Mouse (Mus musculus) lung, postnatal 4 days (tissue): ENCODE measurements at regions not wholly inside any gene's neighbourhood (a gene's known extent, or its start where the extent isn't known, plus 50 kb on each side); places are given as distances from the start of the nearest gene placed in this dataset.
A peak's percentile ranks its signal among the peaks of the same experiment; 100 is the strongest.
"Not testable (repeated sequence)": the region's sequence is repeated elsewhere in the genome, so short reads cannot be mapped to it uniquely, and the experiment has no call there.

Source experiments
- DNase-seq, 2 experiments: peaks; one replicate each; pipeline ENCODE4 v3.0.0; 2021

DNA sequence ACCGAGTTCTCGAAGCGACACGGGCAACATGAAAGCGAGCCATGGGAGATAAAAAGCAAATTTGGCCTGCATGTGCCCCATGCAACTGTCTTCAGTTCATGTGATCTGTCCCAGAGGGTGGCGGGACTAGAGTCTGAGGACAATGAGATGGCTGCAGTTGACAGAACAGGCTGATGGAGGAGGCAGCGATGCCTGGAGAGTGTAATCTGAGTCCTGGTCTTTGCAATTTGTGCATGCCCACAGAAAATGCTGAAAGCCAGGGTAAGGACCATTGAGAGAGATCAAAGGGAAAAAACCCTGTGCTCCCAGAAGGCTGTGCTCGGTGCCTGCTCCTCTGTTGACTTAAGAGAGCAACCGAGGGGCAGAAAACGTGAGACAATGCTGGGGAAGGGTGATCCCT, 624.8 kb upstream of the BB014433 start:
- no peak for DNase-seq

GRCm38 (mm10) chr8:15670298-15670697, 624.4 kb upstream of the BB014433 start:
- DNase-seq = no peak

- DNase-seq = no peak
These were observed 623.6 kb upstream of the BB014433 start for GRCm38 (mm10) chr8:15669515-15669914.

DNA sequence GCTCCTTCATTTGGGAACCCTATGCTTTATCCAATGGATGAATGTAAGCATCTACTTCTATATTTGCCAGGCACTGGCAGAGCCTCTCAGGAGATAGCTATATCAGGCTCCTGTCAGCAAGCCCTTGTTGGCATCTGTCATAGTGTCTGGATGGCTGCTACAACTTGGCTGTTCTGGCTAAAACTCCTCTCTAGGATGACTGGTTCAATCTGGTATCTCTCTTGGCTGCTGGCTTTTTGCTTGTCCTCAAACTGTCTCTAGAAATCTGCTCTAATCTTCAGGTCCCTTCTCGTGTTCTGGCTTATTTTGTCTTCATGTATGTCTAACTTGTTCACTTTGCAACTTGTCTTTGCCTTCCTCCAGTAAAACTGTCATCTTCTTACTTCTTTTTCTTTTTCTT, 614.7 kb upstream of the BB014433 start:
- DNase-seq = no peak

DNA sequence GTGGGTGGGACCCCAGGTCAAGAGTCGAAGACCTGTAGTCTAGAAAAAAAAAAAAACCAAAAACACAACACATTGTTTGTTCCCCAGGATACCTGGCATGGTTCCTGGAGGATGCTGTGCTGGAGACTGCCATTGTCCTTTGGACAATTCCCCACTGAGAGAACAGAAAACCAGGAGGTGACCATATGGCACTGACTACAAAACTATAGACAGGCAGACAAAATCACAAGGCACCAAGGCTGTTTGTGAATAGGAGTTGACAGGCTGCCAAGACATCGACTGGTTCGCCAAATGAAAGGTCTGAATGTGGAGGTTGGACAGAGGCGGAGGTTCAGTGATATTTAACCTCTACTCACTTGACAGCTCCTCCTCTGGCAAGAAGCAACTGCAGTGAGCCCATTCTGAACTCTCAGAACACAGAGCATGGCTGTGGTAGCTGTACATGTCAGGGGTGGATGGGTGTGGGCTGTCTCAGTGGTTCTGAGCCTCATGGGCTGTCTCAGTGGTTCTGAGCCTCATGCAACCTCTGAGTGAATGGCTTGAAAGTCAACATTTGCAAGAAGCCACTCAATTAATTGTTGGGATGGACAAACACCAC, 589.0 kb upstream of the BB014433 start:
- DNase-seq = no peak

- no peak for DNase-seq
These were observed 582.7 kb upstream of the BB014433 start for GRCm38 (mm10) chr8:15628584-15628983.

DNA sequence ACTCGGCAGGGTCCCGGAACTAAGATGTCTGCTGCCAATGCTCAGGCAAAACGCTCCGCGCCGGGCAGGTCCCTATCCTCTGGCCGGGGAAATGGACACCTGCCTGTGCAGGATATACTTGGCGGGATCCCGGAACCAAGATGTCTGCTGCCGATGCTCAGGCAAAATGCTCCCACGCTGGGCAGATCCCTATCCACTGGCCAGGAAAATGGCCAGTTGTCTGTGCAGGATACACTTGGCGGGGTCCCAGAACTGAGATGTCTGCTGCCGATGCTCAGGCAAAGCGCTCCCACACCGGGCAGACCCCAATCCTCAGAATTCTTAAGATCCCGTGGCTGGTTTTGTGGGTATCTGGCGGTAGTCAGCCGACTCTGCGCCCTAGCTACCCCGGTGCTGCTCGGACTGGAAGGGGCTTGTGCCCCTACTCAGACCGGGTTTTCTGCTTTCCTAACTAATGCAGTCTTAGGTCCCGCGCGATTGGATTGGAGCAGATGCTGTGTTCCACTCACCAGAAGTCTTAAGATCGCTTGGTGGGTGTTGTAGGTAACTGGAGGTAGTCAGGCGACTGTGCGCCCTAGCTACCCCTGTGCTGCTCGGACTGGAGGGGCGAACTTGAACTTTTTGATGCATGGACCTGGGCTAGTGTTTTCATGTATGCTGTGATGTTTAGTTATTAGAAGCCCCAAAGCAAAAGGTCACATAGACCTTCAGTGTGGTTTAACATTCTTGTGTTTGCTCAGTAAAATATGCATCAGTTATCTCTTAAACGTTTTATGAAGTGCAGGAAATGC, 577.9 kb upstream of the BB014433 start:
- not testable (repeated sequence) for DNase-seq

DNA sequence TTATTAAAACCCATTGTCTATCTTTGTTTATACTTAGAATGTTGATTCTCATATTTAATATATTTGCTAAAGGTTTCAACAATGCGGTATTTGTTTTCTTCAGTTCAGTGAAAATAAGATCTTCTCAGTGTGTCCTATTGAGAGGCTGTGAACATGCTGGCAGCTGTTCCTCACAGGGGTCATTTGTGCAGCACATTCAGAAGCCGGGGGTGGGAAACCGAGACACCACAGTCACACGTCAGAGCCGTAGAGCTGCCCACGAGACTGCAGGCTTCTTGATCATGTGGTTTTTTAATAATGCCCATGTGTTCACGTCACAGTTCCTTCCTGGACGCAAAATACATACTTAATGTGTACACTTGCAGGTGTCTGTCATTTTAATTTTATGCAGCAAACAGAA, 564.3 kb upstream of the BB014433 start:
- DNase-seq = no peak

DNA sequence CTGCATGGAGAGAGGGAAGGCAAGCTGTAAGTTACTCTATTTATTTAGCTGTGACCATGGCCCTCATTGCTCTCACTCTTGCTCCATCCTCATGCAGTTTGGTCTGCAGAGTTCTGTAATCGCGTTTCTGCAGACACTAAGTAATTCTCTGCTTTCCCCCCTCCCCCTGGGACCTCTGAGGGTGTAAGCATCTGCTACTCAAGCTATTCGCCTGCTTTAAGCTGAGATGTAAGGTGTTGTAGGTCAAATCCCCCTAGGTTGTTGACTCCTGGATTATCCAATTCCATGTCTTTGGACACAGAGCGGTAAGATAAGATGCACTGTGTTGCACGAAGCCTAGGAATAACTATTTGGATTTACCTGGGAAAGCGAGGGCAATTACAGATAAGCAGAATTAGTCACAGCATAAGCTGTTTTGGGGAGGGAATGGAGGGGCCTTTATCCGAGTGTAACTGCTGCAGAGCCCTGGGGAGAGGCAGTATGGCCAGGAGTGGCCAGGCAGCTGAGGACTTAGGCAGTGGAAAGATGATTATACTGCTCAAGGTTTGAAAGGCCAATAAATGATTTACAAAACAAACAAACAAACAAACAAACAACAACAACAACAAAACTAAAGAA, 561.8 kb upstream of the BB014433 start:
- DNase-seq = no peak

GRCm38 (mm10) chr8:15601531-15601930, 555.7 kb upstream of the BB014433 start:
- peak in 1 of 2 experiments; percentile 19 for DNase-seq

- DNase-seq = no peak
These were observed 547.2 kb upstream of the BB014433 start for GRCm38 (mm10) chr8:15593106-15593505.

- DNase-seq = no peak
These were observed 537.9 kb upstream of the BB014433 start for GRCm38 (mm10) chr8:15583782-15584181.

DNA sequence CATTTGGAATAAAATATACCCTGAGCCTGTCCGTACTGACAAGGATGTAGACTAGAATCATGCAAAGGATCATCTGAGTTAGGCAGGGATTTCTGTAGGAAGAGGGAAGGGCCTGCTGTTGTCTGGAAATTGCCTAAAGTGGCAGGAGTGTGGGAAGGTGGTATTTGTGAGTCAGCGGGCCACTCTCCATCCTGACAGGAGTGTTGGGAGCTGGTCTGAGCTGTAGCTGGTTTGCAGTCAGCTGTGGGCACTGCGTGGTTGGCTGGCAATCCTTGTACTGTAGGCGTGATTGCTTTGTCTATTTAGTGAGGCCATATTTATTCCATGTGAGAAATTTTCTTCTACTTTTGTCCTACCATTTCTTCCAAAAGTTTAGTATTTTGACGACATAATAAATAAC, 524.2 kb upstream of the BB014433 start:
- no peak for DNase-seq

- DNase-seq = no peak
These were observed 521.9 kb upstream of the BB014433 start for GRCm38 (mm10) chr8:15567742-15568141.

- DNase-seq = no peak
These were observed 516.7 kb upstream of the BB014433 start for GRCm38 (mm10) chr8:15562310-15563296.

DNA sequence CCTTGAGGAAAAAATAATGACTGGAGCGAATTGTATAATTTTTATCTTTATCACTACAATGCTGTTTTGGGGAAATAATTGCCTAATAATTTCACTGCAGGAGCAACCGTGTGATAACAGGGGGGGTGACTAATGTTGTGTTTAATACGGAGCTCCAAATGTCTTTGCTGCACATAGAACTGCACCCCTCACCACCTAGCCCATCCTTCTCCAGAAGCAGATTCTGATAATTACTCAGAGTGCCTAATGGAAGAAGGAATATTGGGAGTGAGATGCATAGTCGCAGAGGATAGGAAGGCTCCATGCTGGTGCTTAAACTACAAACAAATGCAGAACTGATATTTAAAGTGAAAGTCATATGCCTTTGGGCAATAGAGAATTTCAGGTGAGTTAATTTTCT, 486.1 kb upstream of the BB014433 start:
- no peak for DNase-seq

- DNase-seq = no peak
These were observed 479.6 kb upstream of the BB014433 start for GRCm38 (mm10) chr8:15525461-15525860.

DNA sequence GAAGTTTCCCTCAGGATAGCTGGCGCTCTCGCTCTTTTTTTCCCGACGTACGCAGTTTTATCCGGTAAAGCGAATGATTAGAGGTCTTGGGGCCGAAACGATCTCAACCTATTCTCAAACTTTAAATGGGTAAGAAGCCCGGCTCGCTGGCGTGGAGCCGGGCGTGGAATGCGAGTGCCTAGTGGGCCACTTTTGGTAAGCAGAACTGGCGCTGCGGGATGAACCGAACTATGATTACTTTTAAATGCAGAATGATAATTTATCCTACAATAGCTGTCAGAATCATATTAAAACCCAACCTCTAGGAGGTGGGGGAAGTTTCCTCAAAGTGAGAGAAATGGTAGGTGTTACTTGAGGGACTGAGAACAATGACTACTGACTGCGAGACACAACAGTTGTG, 474.0 kb upstream of the BB014433 start:
- peak; percentile 65 to 73 for DNase-seq

GRCm38 (mm10) chr8:15500973-15501372, 455.1 kb upstream of the BB014433 start:
- no peak for DNase-seq

GRCm38 (mm10) chr8:15497566-15497965, 451.7 kb upstream of the BB014433 start:
- no peak for DNase-seq

GRCm38 (mm10) chr8:15496248-15496647, 450.4 kb upstream of the BB014433 start:
- no peak for DNase-seq

DNA sequence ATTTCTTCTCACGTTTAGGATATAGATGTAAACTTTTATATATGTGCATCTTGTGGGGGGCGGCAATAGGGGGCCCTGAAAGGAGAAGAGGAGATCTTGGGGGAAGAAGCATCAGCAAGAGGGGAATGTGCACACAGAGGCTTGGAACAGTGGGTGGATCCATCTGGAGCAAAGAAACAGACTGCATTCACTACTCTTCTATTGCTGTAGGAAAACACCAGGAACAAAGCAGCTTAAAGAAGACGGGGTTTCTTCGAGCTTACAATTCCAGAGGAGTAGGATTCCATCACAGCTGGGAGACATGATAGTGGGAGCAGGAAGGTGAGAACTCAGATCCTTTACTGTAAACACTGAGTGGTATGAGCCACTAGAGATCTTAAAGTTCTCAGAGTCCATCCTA, 444.9 kb upstream of the BB014433 start:
- no peak for DNase-seq

DNA sequence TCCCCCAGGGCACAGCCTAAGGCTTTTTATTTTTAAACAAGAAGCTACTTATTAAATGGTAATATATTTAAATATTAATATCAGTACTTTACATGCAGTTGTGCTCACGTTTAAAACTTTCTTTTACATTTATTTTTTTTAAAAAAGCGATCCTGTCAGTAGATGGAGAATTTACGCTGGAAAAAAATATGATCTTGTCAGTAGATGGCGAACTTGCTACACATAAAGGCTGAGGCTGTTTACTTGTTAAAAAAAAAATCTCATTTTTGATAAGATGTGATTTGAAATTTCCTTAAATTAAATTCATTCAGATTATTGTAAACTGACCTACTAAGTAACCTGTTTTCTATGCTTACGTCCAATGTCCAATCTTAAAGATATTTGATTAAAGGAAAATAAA, 441.7 kb upstream of the BB014433 start:
- DNase-seq = no peak
